Mouse (Mus musculus): ENCODE measurements around the gene Mpi.

DNA sequence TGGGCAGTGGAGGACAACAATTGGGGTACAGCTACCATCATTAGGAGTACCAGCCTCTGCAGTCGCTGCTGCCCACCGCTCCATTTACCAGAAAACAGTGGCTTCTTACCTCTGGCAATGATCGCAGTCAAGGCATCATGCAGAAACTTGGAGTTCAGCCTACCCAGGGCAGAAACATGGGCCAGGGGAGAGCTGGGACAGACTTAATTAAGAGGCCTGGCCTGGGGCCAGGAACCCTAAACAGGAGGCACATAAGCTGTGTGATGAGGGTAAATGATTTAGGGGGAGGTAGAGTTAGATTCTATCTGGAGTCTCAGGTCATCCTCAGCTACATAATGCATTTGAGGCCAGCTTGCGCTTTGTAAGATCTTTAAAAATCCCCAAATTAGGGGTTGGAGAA lies 3.4 kb downstream of the Mpi start:
- TF ChIP-seq CTCF (IDR thresholded peaks at IDR 0.05; ENCODE audit: low read depth) (no peak), EP300 (optimal IDR thresholded peaks at IDR 0.05) (no peak)

All from stomach, postnatal 0 days (tissue).